Mouse (Mus musculus) heart, postnatal 10 days (tissue): ENCODE measurements around the gene Eno1. TPM values are rescaled to one million over a fixed set of nuclear protein-coding genes. Genes with fewer than 3 reads are reported as not detected.
A peak's percentile ranks its signal among the peaks of the same experiment; 100 is the strongest.
"Not testable (repeated sequence)": the region's sequence is repeated elsewhere in the genome, so short reads cannot be mapped to it uniquely, and the experiment has no call there.

ENCODE experiments used
- DNase-seq, 2 experiments: peaks; one replicate each; pipeline ENCODE4 v3.0.0; 2021
- intact Hi-C: fragments of 180-260 bp; cut with DNase I; formaldehyde crosslinking; loops from one replicate; pipeline ENCODE4 v1.15.1; 2025
- total RNA-seq, 2 experiments: library from RNA; stranded (reverse); gene quantifications; 2 replicates each; pipeline ENCODE4 v1.2.3; 2021

The Eno1 gene
- total RNA-seq, 2 experiments from 2014 or later = 231 to 243 TPM

DNA sequence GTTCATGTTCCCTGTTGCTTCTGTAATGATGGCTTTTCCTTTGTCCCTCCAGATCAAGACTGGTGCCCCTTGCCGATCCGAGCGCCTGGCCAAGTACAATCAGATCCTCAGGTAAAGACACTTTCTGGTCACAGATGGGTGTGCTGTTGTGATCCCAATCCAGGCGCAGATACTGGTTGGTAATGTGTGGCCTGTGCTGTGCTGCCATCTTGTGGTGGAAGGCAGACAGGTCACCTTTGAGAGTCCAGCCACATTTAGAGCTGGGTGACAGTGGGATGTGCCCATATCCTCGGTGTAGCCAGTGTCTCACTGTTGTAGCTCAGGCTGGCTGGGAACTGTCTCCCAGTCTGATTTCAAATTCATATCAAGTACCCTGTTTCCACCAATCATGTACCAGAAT lies 11.5 kb downstream of the Eno1 start:
- peak; percentile 73 to 84 for DNase-seq
- intact Hi-C loops = loop anchor here (2.0 kb wide), 1 partner anchor 29 kb away; no protein-coding TSS in a partner anchor

DNA sequence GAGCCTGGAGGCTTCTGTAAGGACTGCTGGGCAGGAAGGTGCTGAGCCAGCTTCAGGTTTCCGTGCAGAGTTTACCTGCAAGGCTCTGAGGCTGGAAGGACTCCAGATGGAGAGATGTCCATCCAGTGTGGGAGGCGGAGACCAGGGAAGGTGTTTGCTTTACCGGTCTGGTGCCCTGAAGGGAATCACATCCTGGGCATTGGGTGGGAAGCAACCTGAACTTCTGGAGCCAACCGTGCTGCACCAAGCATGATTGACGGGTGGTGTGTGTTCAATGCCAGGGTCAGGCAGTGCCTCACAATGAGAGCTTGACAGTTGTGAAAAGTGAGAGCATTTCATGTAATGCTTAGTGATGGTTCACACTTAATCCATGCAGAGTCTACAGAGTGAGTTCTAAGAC lies 12.4 kb downstream of the Eno1 start:
- intact Hi-C loops = loop anchor here (2.0 kb wide), 1 partner anchor 30 kb away; no protein-coding TSS in a partner anchor
- DNase-seq = no peak

DNA sequence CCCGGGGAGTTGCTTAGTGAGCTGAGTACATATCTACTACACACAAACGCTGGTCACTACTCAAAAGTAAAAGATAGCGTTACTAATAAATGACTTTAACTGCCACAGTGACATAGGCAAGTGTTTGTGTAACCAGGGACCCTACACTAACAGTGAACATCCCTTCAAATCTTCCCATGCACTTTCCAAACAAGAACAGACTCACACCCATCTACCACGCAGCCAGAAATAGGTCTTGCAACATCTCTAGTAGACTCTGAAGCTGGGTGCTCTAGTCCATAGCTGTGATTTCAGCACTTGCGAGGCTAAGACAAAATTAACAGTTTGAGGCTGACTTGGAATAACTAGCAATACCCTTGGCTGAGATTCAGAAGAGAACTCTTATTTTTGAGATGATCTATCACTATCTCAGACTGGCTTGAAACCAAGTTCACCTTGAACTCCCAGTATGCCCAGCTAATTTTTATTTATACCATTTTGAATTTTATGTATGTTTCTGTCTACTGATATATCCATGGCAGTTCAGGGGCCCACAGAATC lies 13.3 kb downstream of the Eno1 start:
- DNase-seq = no peak
- intact Hi-C loops = loop anchor here (2.0 kb wide), 1 partner anchor 31 kb away; no protein-coding TSS in a partner anchor

DNA sequence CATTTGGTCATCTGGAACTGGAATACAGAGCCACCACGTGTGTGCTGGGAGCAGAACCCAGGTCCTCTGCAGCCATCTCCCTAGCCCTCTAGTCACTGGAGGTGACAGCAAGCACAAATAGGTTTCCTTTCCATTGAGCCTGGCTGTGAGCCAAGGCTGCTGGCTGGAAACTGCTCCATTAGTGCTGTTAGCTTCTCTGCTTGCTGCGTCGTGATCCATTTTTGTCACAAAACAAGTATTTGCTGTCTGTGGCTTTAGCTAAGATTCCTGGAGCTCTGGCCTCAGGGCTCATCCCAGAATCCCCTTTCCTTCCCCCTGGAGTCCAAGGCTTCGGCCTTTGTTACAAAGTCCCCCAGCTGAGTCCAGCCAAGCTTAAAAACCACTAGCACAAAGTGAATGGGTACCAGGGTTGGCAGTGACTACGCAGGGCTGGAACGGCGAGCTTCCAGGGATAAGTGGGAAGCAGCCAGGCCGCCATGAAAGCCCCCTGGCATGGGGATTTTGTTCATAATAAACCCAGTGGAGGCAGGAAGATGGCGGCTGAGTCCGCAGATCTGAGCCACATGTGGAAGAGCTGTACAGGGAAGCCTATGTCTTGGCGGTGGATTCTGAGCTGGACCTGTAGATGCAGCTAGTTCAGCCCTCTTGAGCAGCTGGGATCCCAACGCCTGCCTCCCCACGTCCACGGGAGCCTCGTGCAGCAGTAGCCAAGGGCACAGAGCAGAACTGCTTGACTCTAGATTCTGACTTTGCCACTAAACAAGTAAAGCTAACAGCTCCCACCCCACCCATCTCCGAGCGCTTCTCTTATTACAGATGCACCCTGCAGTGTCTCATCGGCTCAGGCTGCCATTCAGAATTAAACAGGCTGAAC lies 14.3 kb downstream of the Eno1 start:
- DNase-seq = peak in 1 of 2 experiments; percentile 55
- intact Hi-C loops = no loop called here

GRCm38 (mm10) chr4:150254416-150254815 lies 17.9 kb downstream of the Eno1 start:
- DNase-seq = no peak
- intact Hi-C loops = no loop called here

DNA sequence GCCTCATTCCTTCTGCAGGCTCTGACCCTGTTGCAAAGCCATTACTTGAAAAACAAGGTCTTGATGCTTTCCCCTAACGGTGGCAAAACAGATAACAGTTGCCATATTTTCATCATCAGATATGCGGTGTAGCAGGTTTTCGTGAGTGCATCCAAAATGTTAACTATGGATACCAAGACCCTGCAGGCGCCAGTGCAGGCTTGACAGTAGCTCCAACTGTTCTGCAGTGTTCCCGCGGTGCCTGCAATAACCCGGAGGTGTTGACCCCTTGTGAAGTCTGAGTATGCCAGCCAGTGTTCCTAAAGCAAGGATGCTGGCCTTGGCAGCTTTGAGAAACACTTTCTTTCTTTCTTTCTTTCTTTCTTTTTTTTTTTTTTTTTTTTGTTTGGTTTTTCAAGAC lies 18.7 kb downstream of the Eno1 start:
- intact Hi-C loops = loop anchor here (5.0 kb wide), 1 partner anchor 372 kb away; no protein-coding TSS in a partner anchor
- no peak for DNase-seq

DNA sequence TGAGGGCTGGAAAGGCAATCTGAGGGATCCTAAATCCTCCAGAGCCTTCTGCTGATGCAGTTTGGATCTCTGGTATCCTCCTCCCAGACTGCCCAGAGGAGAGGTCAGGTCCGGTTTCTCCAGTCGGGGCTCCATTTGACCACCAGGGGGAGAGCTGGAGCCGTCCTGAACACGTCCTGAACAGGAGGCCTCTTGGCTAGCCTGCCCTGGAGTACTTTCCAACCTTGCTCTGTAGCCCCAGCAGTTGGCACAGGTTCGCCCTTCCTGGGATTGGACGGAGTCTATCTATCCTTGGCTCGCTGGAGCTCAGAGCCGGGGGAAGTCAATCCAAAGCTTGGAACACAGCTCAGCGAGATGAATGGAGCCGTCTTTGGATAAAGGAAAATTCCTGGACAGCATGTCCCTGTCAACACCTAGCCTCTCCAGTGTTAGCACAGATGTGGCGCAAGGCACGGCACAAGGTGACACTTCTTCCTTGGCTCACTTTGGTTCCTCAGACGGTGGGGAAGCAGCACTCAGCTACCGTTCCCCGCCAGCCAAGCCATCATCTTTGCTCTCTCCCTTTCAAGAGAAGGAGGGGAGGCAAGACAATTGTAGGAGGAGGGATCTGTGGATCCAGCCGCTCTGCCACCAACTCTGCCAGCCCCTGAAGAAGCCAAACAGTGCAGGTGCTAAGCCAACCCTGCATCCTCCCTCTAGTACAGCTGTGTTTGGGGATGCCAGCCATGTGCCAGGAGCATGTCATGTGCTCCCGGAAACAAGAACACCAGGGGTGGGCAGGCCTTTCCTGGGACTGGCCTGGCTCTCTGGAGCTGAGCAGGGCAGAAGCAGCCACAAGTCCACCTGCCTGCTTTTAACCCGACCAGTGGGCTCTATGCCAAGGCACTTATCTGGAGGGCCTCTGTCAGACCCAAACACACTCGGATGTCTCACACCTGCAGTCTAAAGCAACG lies 21.0 kb downstream of the Eno1 start:
- DNase-seq = peak; percentile 93 to 95
- intact Hi-C loops = loop anchor here (1.0 to 5.0 kb wide), 4 partner anchors 25 to 370 kb away; no protein-coding TSS in a partner anchor

GRCm38 (mm10) chr4:150258388-150258787 lies 21.9 kb downstream of the Eno1 start:
- DNase-seq = no peak
- intact Hi-C loops = loop anchor here (5.0 kb wide), 1 partner anchor 369 kb away; no protein-coding TSS in a partner anchor

DNA sequence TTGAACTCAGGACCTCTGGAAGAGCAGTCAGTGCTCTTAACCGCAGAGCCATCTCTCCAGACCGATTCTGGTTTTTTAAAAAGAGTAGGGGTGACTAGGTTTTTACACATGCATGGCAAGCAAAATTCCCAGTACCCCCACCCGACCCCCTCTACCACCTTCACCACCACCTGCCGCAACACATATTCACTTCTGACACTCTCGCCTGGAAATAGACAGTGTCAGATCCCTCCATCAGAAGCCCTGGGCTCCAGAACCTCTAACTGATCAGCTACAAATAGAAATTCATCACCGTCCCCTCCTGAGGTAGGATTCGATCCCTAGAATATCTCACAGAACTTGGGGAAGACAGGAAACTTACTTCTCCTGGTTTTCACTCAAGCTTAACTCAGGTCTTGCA lies 23.1 kb downstream of the Eno1 start:
- intact Hi-C loops = loop anchor here (5.0 kb wide), 1 partner anchor 368 kb away; no protein-coding TSS in a partner anchor
- DNase-seq = no peak

DNA sequence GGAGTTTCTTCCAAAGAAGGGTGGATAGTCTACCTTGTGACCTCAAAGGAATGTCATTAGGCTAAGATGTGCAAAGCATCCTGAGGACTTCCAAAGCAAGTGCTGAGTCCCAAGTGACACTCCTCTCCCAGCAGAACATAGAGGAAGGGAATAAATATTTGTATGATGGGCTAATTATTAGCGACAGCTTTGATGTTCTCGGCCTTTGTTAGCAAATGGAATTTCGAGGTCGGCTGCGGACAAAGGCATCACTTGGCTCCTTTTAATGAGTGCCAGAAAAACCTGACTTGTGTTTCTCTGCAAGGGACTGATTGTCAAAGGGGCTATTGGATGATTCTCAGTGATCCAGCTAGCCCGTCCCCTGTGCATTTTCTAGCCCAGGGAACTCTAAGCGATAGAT lies 23.6 kb downstream of the Eno1 start:
- intact Hi-C loops = no loop called here
- no peak for DNase-seq

DNA sequence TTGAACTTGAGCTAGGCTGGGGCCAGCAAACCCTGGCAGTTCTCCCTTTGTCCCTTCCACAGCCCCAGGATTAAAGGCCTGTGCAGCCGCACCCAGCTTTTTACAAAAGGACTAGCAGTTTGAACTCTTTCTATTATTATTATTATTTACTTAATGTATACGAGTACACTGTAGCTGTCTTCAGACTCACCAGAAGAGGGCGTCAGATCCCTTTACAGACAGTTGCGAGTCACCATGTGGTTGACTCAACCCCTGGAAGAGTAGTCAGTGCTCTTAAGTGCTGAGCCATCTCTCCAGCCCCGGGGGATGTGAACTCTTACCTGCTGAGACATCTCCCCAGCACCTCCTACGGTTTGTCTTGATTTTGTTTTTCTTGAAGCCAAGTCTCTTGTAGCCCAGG lies 24.2 kb downstream of the Eno1 start:
- DNase-seq = no peak
- intact Hi-C loops = no loop called here

DNA sequence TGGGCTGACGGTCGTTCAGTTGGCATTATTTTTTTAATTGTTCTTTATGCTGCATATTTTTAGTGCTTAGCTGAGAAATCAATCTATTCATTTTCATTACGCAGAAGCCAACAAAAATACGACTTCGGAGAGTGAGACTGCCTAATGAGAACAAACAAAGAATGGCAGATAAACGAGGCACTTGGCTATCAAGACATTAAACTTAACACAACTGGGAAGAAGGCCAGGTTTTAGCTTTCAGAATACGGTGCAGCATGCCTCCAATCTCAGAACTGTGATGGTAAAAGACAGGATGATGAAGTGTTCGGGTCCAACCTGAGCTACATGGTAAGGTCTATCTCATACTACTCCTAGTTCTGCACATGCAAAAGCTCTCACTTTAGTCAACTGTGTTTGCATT lies 25.8 kb downstream of the Eno1 start:
- no peak for DNase-seq
- intact Hi-C loops = no loop called here

DNA sequence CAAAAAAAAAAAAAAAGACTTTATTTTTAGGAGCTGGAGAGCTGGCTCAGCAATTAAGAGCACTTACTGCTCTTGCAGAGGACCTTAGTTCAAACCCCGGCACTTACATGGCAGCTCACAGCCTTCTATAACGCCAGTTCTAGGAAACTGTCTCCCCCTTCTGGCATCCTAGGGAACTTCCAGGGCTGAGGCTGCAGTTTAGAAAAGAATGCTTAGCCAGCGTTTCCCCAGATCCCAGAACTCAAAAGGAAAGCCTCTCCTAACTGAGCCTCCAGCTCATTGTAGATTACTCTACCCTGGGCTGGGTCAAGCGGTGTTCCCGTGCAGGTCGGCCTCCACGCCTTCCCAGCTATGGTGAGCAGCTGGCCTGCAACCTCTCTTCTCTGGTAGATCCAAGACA lies 28.4 kb downstream of the Eno1 start:
- DNase-seq = peak in 1 of 2 experiments; percentile 45
- intact Hi-C loops = no loop called here

- intact Hi-C loops = no loop called here
- no peak for DNase-seq
Observed at GRCm38 (mm10) chr4:150265471-150265870, 28.9 kb downstream of the Eno1 start.

- intact Hi-C loops = no loop called here
- no peak for DNase-seq
Observed at GRCm38 (mm10) chr4:150266655-150267223, 30.2 kb downstream of the Eno1 start.

DNA sequence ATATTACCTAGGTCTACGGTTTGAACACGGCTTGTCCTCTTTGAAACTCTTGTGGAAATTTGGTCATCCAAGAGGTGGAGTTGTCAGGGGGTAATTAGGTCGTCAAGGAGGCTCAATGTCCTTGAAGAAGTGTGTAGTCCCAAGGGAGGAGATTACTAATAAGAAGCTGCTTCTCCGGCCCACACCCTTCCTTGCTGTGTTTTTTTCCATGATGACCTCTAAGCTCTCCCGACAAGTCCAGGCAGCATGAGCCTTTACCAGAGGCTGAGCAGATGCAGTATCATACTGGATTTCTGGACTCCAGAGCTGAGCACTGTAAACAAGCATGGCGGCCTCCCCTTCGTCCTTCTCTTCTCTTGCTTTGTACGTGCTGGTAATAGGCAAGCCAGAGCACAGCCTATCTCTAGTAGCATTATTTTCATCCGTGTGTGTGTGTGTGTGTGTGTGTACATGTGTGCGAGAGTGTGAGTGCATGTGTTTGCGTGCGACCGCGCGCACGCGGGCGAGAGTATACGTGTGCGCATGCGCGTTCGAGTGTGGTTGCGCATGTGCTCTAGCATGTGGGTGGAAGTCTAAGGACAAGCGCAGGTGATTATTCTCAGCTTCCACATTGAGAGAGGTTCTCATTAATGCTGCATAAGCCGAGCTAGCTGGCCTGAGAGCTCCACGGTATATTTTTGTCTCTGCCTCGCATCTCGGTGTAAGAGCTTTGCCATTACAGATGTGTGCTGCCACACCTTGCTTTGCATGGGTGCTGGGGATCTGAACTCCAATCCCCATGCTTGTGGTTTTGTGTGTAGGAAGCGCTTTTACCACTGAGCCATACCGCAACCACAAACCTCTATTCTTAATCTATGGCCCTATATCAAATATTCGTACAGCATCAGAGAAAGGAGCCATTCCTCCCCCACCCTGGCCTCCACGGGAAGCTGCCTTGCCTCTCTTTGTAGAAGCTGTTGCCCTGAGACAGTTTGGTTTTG lies 32.4 kb downstream of the Eno1 start:
- DNase-seq = no peak
- intact Hi-C loops = no loop called here

GRCm38 (mm10) chr4:150269679-150270078 lies 33.2 kb downstream of the Eno1 start:
- DNase-seq = no peak
- intact Hi-C loops = no loop called here

- intact Hi-C loops, DNase-seq: not testable (repeated sequence)
Observed at GRCm38 (mm10) chr4:150270718-150271117, 34.2 kb downstream of the Eno1 start.

DNA sequence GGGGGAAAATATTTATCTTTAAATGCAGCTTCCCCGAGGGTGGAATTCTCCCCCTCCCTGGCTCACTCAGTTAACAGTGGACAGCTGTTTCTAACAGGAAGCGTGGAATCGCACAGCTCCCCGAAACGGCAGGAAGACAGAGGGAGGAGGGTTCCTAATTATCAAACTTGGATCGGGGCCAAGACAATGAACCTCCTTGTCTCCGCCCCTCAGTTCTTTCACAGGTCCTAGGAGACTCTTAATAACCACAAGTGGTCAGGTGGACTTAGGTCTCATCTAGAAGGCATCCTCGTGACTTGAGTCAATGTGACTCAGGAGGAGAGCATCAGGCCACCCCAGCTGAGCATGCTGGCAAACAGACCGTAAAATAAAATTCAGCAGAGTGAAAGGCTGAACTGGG lies 36.2 kb downstream of the Eno1 start:
- peak; percentile 70 to 79 for DNase-seq
- intact Hi-C loops = no loop called here
